8 mouse cellular contexts compared by ENCODE assay signal in the genomic region with DNA sequence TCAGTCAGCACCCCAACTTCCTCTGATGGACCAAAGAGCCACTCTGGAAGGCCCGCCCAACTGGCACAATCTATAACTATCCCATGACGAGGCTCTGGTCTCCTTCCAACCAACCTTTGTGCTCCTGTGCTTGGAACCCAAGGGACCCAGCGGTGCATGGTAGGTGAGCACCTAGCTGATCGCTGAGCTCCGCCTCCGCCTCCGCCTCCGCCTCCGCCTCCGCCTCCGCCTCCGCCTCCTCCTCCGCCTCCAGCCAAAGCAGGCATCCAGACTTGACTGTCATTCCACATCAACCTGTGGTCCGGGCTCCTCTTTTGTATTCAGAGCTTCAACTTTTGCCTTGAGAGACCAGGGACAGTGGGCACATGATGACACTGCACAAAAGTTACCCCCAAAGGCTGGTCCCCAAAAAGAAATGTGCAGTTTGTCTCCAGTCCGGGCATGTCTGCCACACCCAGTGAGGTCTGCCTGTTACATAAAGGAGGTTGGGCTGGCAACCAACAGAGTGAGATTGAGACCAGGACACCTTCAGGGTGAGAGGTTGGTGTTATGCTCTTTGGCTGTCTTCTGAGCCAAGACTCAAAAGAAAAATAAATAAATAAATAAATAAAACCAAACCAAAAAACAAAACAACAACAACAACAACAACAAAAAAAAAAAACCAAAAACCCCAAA.
DNase-seq lines count a peak whose midpoint lies in the region; ATAC-seq and TF ChIP-seq lines count a peak whose summit lies in the region.
"Had no signal": no experiment of that assay in that cellular context is flagged by ENCODE, and none has a peak within 500 bp of the region (broad histone marks: within the 10 kb centered on the region; RNA-seq: fewer than 3 reads in every experiment).

No protein-coding gene starts in this region.

- no peaks in the 10 kb centered on the region for H3K79me2 ChIP-seq in MEL (ENCODE audit: control insufficient read depth, insufficient read depth, low read length, poor library complexity)

- H3K4me2 ChIP-seq in forebrain, embryonic 13.5 days: no peak overlapping the region
- H3K4me2 ChIP-seq: embryonic facial prominence, embryonic 15.5 days had no signal

- no peak for TF ChIP-seq EP300 in MEL (IDR thresholded peaks at IDR 0.05; ENCODE audit: low read depth in 1 of 2, low read length in 2 of 2)

- no peak overlapping the region for H3K9ac ChIP-seq in MEL (ENCODE audit: control insufficient read depth, low read depth, low read length, poor library complexity, severe bottlenecking)
- no peak overlapping the region for H3K9ac ChIP-seq in forebrain, embryonic 13.5 days
- H3K9ac ChIP-seq: embryonic facial prominence, embryonic 15.5 days had no signal

- DNase-seq in MEL (ENCODE audit: low read depth, low spot score): peak; percentile 59
- peak; percentile 10 to 24 for DNase-seq in heart, postnatal 14 days
- peak; percentile 82 for DNase-seq in liver
- DNase-seq in spleen, postnatal 36 days (ENCODE audit: low spot score in 2 of 2): peak; percentile 61 to 66
- DNase-seq in right cerebral cortex, postnatal 25 days: no peak

- TF ChIP-seq RAD21 in MEL (IDR thresholded peaks at IDR 0.05; ENCODE audit: low read depth, low read length): no peak

- peak overlapping the region; percentile 67 for H3K4me3 ChIP-seq in E14TG2a.4 (replicated peaks; ENCODE audit: low read length)
- peak overlapping the region; percentile 47 to 58 for H3K4me3 ChIP-seq in MEL (ENCODE audit: control insufficient read depth in 1 of 2, insufficient read depth in 1 of 2, low read depth in 2 of 2, low read length in 2 of 2)
- no peak overlapping the region for H3K4me3 ChIP-seq in forebrain, embryonic 13.5 days
- H3K4me3 ChIP-seq: embryonic facial prominence, embryonic 15.5 days had no signal

- H3K9me3 ChIP-seq in E14TG2a.4 (ENCODE audit: low read length) (no peaks in the 10 kb centered on the region), MEL (replicated peaks; ENCODE audit: insufficient read depth, low read length) (no peaks in the 10 kb centered on the region)
- no peaks in the 10 kb centered on the region for H3K9me3 ChIP-seq in forebrain, embryonic 13.5 days (replicated peaks)
- H3K9me3 ChIP-seq: embryonic facial prominence, embryonic 15.5 days had no signal

- H3K27me3 ChIP-seq in E14TG2a.4 (ENCODE audit: insufficient read depth, low read length) (0 out of 2 replicates have a peak, but pooled peaks cover 3% of the 10 kb centered on the region), MEL (ENCODE audit: control insufficient read depth in 1 of 2, insufficient read depth in 2 of 2, low read length in 2 of 2) (no peaks in the 10 kb centered on the region; a peak in 1 of 4 replicates)
- H3K27me3 ChIP-seq in forebrain, embryonic 13.5 days: no peaks in the 10 kb centered on the region
- H3K27me3 ChIP-seq: embryonic facial prominence, embryonic 15.5 days had no signal

- TF ChIP-seq POLR2A in MEL (IDR thresholded peaks at IDR 0.05; ENCODE audit: control insufficient read depth in 1 of 2, insufficient read depth in 1 of 2, low read depth in 1 of 2, low read length in 2 of 2, poor library complexity in 1 of 2): no peak

- intact Hi-C loops in heart, postnatal 14 days (cut with DNase I): no loop called here

- H3K4me1 ChIP-seq in E14TG2a.4 (replicated peaks; ENCODE audit: low read depth, low read length) (peaks cover 27% of the 10 kb centered on the region), MEL (ENCODE audit: control insufficient read depth in 1 of 2, insufficient read depth in 2 of 2, low read length in 2 of 2) (peaks cover 12 to 27% of the 10 kb centered on the region in 2 experiments)
- no peaks in the 10 kb centered on the region for H3K4me1 ChIP-seq in forebrain, embryonic 13.5 days
- H3K4me1 ChIP-seq: embryonic facial prominence, embryonic 15.5 days had no signal

- no peak for TF ChIP-seq CTCF in E14TG2a.4 (conservative IDR thresholded peaks at IDR 0.05; ENCODE audit: low read length)
- TF ChIP-seq CTCF in MEL (IDR thresholded peaks at IDR 0.05 in 2 of 3, conservative IDR thresholded peaks at IDR 0.05 in 1 of 3; ENCODE audit: control insufficient read depth in 1 of 3, insufficient read depth in 1 of 3, low read depth in 2 of 3, low read length in 3 of 3, poor library complexity in 1 of 3, severe bottlenecking in 1 of 3): no peak

- ATAC-seq in forebrain, embryonic 13.5 days: no peak

- no peak overlapping the region for H3K27ac ChIP-seq in MEL (ENCODE audit: control insufficient read depth, low read depth, low read length)
- no peak overlapping the region for H3K27ac ChIP-seq in forebrain, embryonic 13.5 days
- H3K27ac ChIP-seq: embryonic facial prominence, embryonic 15.5 days had no signal

- 80% methylated on average over 15 of the region's 15 CpGs for WGBS in forebrain, embryonic 13.5 days

- H3K36me3 ChIP-seq in E14TG2a.4 (ENCODE audit: insufficient read depth, low read length) (no peaks in the 10 kb centered on the region), MEL (ENCODE audit: control insufficient read depth in 1 of 2, insufficient read depth in 2 of 2, low read length in 2 of 2) (peaks cover 0 to 25% of the 10 kb centered on the region in 2 experiments; a peak in 2 of 4 replicates)
- H3K36me3 ChIP-seq in forebrain, embryonic 13.5 days (ENCODE audit: poor library complexity, severe bottlenecking): no peaks in the 10 kb centered on the region
- H3K36me3 ChIP-seq: embryonic facial prominence, embryonic 15.5 days had no signal

TF ChIP-seq in MEL, 35 proteins besides CTCF, POLR2A, EP300 and RAD21:
- TF ChIP-seq TBP (IDR thresholded peaks at IDR 0.05; ENCODE audit: low read depth, low read length): no peak
- no peak for TF ChIP-seq ETS1 (IDR thresholded peaks at IDR 0.05; ENCODE audit: low read depth, low read length)
- no peak for TF ChIP-seq MYC (IDR thresholded peaks at IDR 0.05; ENCODE audit: low read depth, low read length)
- TF ChIP-seq BHLHE40 (IDR thresholded peaks at IDR 0.05; ENCODE audit: borderline replicate concordance, low read depth, low read length): no peak
- TF ChIP-seq GABPA (IDR thresholded peaks at IDR 0.05; ENCODE audit: low read depth, low read length): no peak
- no peak for TF ChIP-seq MAX (IDR thresholded peaks at IDR 0.05; ENCODE audit: low read length)
- no peak for TF ChIP-seq E2F4 (IDR thresholded peaks at IDR 0.05; ENCODE audit: borderline replicate concordance, low read depth, low read length)
TF ChIP-seq in MEL: peak in this region for 0.
